Mouse (Mus musculus) intestine, embryonic 16.5 days (tissue): ENCODE results near the gene Gm20683. TPM values are rescaled to one million over a fixed set of nuclear protein-coding genes. Genes with fewer than 3 reads are reported as not detected.
A peak's percentile ranks its signal among the peaks of the same experiment; 100 is the strongest.

ENCODE experiments used
- ATAC-seq: fragments of 200-750 bp; cut with Nextera tagmentation; 2 replicates; pipeline ENCODE4 v1.8.0; 2017; ENCODE audit warnings: moderate TSS enrichment, moderate library complexity
- H3K27ac ChIP-seq: fragments of 300-500 bp; sonication (generic); 2 replicates; pipeline ENCODE4 v1.5.1; 2014; ENCODE audit warnings: mild to moderate bottlenecking, low read length
- H3K27me3 ChIP-seq: fragments of 300-500 bp; sonication (generic); replicated peaks from 2 replicates; pipeline ENCODE4 v1.6.1; 2014; ENCODE audit warnings: low read length, control low read depth, mixed read lengths; ENCODE audit not compliant: control insufficient read depth, insufficient read depth
- H3K36me3 ChIP-seq: fragments of 300-500 bp; sonication (generic); 2 replicates; pipeline ENCODE4 v1.6.1; 2014; ENCODE audit warnings: low read length, control low read depth; ENCODE audit not compliant: control insufficient read depth, insufficient read depth
- H3K4me1 ChIP-seq: fragments of 300-500 bp; sonication (generic); 2 replicates; pipeline ENCODE4 v1.6.1; 2014; ENCODE audit warnings: low read length, control low read depth, mixed read lengths; ENCODE audit not compliant: control insufficient read depth, insufficient read depth
- H3K4me2 ChIP-seq: fragments of 300-500 bp; sonication (generic); 2 replicates; pipeline ENCODE4 v1.6.1; 2014; ENCODE audit warnings: low read depth, low read length, control low read depth
- H3K4me3 ChIP-seq: fragments of 300-500 bp; sonication (generic); 2 replicates; pipeline ENCODE4 v1.5.1; 2014; ENCODE audit warnings: mild to moderate bottlenecking, low read length
- H3K9ac ChIP-seq: fragments of 300-500 bp; sonication (generic); 2 replicates; pipeline ENCODE4 v1.6.1; 2014; ENCODE audit warnings: low read depth, low read length
- H3K9me3 ChIP-seq: fragments of 300-500 bp; sonication (generic); 2 replicates; pipeline ENCODE4 v1.6.1; 2016; ENCODE audit warnings: low read length, control low read depth; ENCODE audit not compliant: control insufficient read depth
- WGBS: fragments of 180-500 bp; shearing (Covaris S2); extraction: QIAGEN DNeasy Blood & Tissue Kit; methylation state at CpG from one replicate; pipeline ENCODE4 v1.1.7; 2014; 5-methylcytosine and 5-hydroxymethylcytosine counted together
- microRNA-seq: library from miRNA; unstranded; fragments of <30 nt; microRNA quantifications from one replicate; pipeline ENCODE4, GENCODE M21; 2016
- polyA plus RNA-seq: library from polyadenylated mRNA; unstranded; fragments of >200 nt; fragmentation: Nextera tagmentation; extraction: Ambion mirVana; gene quantifications from 2 replicates; pipeline ENCODE4 v1.2.1, GENCODE M21; 2015

Gene Gm20683
- polyA plus RNA-seq, 1 experiment from 2014 or later: 2.3 TPM

DNA sequence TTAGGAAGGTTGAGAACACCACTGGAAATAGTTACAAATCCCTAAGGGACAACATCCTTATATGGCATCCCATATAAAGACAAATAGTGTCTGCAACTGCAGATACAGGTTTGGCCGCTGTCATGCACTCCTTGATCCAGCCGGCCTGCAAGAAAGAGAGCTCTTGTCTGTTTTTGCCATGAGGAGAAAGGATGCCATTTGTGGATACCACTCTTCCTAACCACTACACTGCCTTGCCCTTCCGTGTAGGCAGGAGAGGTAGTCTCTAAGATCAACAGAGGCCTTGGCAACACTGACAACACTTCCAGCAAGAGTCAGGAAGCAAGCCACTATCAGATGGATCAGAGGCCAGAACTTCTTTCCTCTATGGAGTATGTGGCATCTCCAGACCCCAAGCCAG lies 55.3 kb downstream of the Gm20683 start, which contains the start of gene Ccdc78:
Gene Ccdc78, plus strand, starts transcription at position 301 of the 400 bp plus-strand sequence.
- ATAC-seq: no peak
- peak within 1 kb of the TSS; percentile 88 for H3K27ac ChIP-seq

DNA sequence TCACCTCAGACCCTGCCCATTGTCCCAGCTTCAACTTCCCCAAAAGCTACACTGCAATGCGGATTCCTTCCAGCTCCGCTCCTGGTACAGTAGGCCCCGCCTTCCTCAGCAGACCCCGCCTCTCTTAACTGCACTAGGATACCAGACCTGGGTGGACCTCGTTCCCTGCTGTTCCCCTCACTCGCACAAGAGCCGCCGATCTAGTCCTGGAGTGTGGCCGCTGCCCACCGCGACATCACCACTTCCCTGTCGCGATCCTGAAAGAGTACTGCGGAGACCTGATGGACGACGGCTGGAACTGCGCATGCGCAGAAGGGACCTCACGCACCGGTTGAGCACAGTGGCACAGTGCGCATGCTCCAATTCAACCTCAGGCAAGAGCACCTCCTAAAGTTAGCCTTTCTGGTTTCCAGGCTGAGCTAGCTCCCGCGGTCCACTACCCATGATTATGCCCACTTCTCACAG lies 56.2 kb downstream of the Gm20683 start, which contains the start of gene Haghl:
Gene Haghl, minus strand, starts transcription at position 393 of the 465 bp plus-strand sequence.
- ATAC-seq: peak; percentile 86
- WGBS: under 1% methylated on average over 23 of the region's 23 CpGs

More for the DNA sequence above, 55.3 kb downstream of the Gm20683 start, which contains the start of gene Ccdc78:
- H3K4me1 ChIP-seq: peaks cover 23% of the 10 kb centered on the region
- 81% methylated on average over 3 of the region's 3 CpGs for WGBS
- H3K27me3 ChIP-seq: no peaks in the 10 kb centered on the region
- H3K4me2 ChIP-seq: peak within 1 kb of the TSS; percentile 90
- H3K9me3 ChIP-seq: no peaks in the 10 kb centered on the region
- H3K9ac ChIP-seq: peak within 1 kb of the TSS; percentile 81
- H3K4me3 ChIP-seq: peak within 1 kb of the TSS; percentile 79
- H3K36me3 ChIP-seq: peaks cover 17% of the 10 kb centered on the region

More for the DNA sequence above, 56.2 kb downstream of the Gm20683 start, which contains the start of gene Haghl:
- Histone ChIP-seq H3K36me3 (peaks cover 21% of the 10 kb centered on the region), H3K9me3 (no peaks in the 10 kb centered on the region), H3K4me1 (peaks cover 18% of the 10 kb centered on the region), H3K27me3 (no peaks in the 10 kb centered on the region), H3K9ac (peak within 1 kb of the TSS; percentile 81), H3K4me2 (peak within 1 kb of the TSS; percentile 90), H3K4me3 (peak within 1 kb of the TSS; percentile 79), H3K27ac (peak within 1 kb of the TSS; percentile 88)

Small RNA genes within 50 kb of the gene (microRNA-seq; reads per million reads assigned to microRNA genes)
- gene Mir3082: not detected

Other genes starting within 250 kb of the Gm20683 start
- 1.9 TPM in 2 replicates for gene Gng13, start 124.6 kb downstream of the Gm20683 start, polyA plus RNA-seq
- gene Chtf18, start 114.3 kb downstream of the Gm20683 start, polyA plus RNA-seq: 20.6 and 22.7 TPM in 2 replicates
- 15.8 and 19.4 TPM in 2 replicates for gene Rpusd1, start 114.1 kb downstream of the Gm20683 start, polyA plus RNA-seq
- gene Mslnl, start 105.7 kb downstream of the Gm20683 start, polyA plus RNA-seq: 0.05 TPM in 2 replicates
- 27.7 and 33.3 TPM in 2 replicates for gene Msln, start 87.4 kb downstream of the Gm20683 start, polyA plus RNA-seq
- gene Narfl, start 68.0 kb downstream of the Gm20683 start, polyA plus RNA-seq: 33.6 and 34.6 TPM in 2 replicates
- 36.8 and 41.1 TPM in 2 replicates for gene Haghl, start 56.1 kb downstream of the Gm20683 start, polyA plus RNA-seq
- 0.16 and 0.27 TPM in 2 replicates for gene Ccdc78, start 55.2 kb downstream of the Gm20683 start, polyA plus RNA-seq
- gene Fam173a, start 48.9 kb downstream of the Gm20683 start, polyA plus RNA-seq: 111 and 112 TPM in 2 replicates
- gene AC134908.4, start 46.1 kb downstream of the Gm20683 start, polyA plus RNA-seq: not detected in 2 replicates
- 34.6 and 37.0 TPM in 2 replicates for gene Metrn, start 44.6 kb downstream of the Gm20683 start, polyA plus RNA-seq
- 2.2 and 2.4 TPM in 2 replicates for gene Fbxl16, start 32.7 kb downstream of the Gm20683 start, polyA plus RNA-seq
- gene Wdr24, start 18.1 kb downstream of the Gm20683 start, polyA plus RNA-seq: 23.4 and 25.5 TPM in 2 replicates
- gene Jmjd8, start 12.9 kb downstream of the Gm20683 start, polyA plus RNA-seq: 50.1 and 50.9 TPM in 2 replicates
- gene Stub1, start 8.4 kb downstream of the Gm20683 start, polyA plus RNA-seq: 303 and 321 TPM in 2 replicates
- 1.6 and 2.0 TPM in 2 replicates for gene Rhbdl1, start 4.5 kb downstream of the Gm20683 start, polyA plus RNA-seq
- 21.5 and 23.2 TPM in 2 replicates for gene Rhot2, start 3.1 kb upstream of the Gm20683 start, polyA plus RNA-seq
- gene Wdr90, start 19.7 kb upstream of the Gm20683 start, polyA plus RNA-seq: 11.3 and 11.9 TPM in 2 replicates
- gene Mcrip2, start 27.0 kb upstream of the Gm20683 start, polyA plus RNA-seq: 79.5 and 89.3 TPM in 2 replicates
- gene Mettl26, start 33.3 kb upstream of the Gm20683 start, polyA plus RNA-seq: 61.0 and 66.9 TPM in 2 replicates
- gene Wfikkn1, start 39.1 kb upstream of the Gm20683 start, polyA plus RNA-seq: 0.16 and 0.55 TPM in 2 replicates
- gene Rab40c, start 78.0 kb upstream of the Gm20683 start, polyA plus RNA-seq: 23.2 and 24.3 TPM in 2 replicates
- gene Pigq, start 103.2 kb upstream of the Gm20683 start, polyA plus RNA-seq: 57.8 and 59.7 TPM in 2 replicates
- 0.73 TPM in 1 of 2 replicates, not detected in the other for gene Nhlrc4, start 103.2 kb upstream of the Gm20683 start, polyA plus RNA-seq
- gene A930017K11Rik, start 110.8 kb upstream of the Gm20683 start, polyA plus RNA-seq: 0.21 and 0.22 TPM in 2 replicates
- 22.3 and 24.5 TPM in 2 replicates for gene Capn15, start 144.0 kb upstream of the Gm20683 start, polyA plus RNA-seq
- 13.0 and 18.0 TPM in 2 replicates for gene Rab11fip3, start 227.8 kb upstream of the Gm20683 start, polyA plus RNA-seq
- gene Decr2, start 248.6 kb upstream of the Gm20683 start, polyA plus RNA-seq: 49.6 and 51.5 TPM in 2 replicates